Mouse (Mus musculus) common myeloid progenitor, adult 5-6 weeks (primary cell): Measurements from ENCODE around the gene Vmn1r1. TPM values are rescaled to one million over a fixed set of nuclear protein-coding genes. Genes with fewer than 3 reads are reported as not detected.

Experiments
- total RNA-seq: library from RNA; stranded (forward); fragments of 200-1000, 187-1606 nt; gene quantifications from 2 replicates; pipeline ENCODE4 v1.2.3, GENCODE M21; 2017

The Vmn1r1 gene
- total RNA-seq, 1 experiment from 2014 or later, result not detected

Other genes starting within 250 kb of the Vmn1r1 start
- gene Enah, start 144.5 kb downstream of the Vmn1r1 start, total RNA-seq, result 0.09 and 0.15 TPM in 2 replicates
- gene Srp9, start 39.7 kb downstream of the Vmn1r1 start, total RNA-seq, result 103 and 131 TPM in 2 replicates
- gene Degs1, start 118.3 kb upstream of the Vmn1r1 start, total RNA-seq, result 20.6 and 27.1 TPM in 2 replicates
- 16.3 and 17.8 TPM in 2 replicates for gene Fbxo28, start 177.1 kb upstream of the Vmn1r1 start, total RNA-seq
- gene Trp53bp2, start 244.7 kb upstream of the Vmn1r1 start, total RNA-seq, result 8.6 and 9.6 TPM in 2 replicates